Mouse (Mus musculus): ENCODE data around the gene Sobp. TPM values are rescaled to one million over a fixed set of nuclear protein-coding genes. Genes with fewer than 3 reads are reported as not detected.

The Sobp gene
- polyA plus RNA-seq, 1 experiment, result 0.30 TPM

- Histone ChIP-seq H3K4me3 (ENCODE audit: insufficient read depth, low read depth, low read length) (no peak overlapping the region), H3K4me1 (ENCODE audit: control insufficient read depth, insufficient read depth, low read length) (no peaks in the 10 kb centered on the region), H3K27me3 (replicated peaks; ENCODE audit: control insufficient read depth, insufficient read depth, low read length) (no peaks in the 10 kb centered on the region), H3K36me3 (ENCODE audit: control insufficient read depth, insufficient read depth, low read length) (no peaks in the 10 kb centered on the region), H3K27ac (ENCODE audit: insufficient read depth, low read depth, low read length) (no peak overlapping the region)
- 44% methylated on average over 12 of the region's 12 CpGs for WGBS
- no peak for DNase-seq
- TF ChIP-seq POLR2A (IDR thresholded peaks at IDR 0.05; ENCODE audit: low read depth, low read length), result no peak
- no peak for TF ChIP-seq CTCF (conservative IDR thresholded peaks at IDR 0.05; ENCODE audit: insufficient read depth, insufficient read length, low read depth, low read length)
Measured at GRCm38 (mm10) chr10:43162318-43162717, 12.0 kb downstream of the Sobp start.

GRCm38 (mm10) chr10:43159333-43159732 is 15.0 kb downstream of the Sobp start:
- Histone ChIP-seq H3K27me3 (replicated peaks; ENCODE audit: control insufficient read depth, insufficient read depth, low read length) (no peaks in the 10 kb centered on the region), H3K4me3 (ENCODE audit: insufficient read depth, low read depth, low read length) (no peak overlapping the region), H3K27ac (ENCODE audit: insufficient read depth, low read depth, low read length) (no peak overlapping the region), H3K4me1 (ENCODE audit: control insufficient read depth, insufficient read depth, low read length) (no peaks in the 10 kb centered on the region), H3K36me3 (ENCODE audit: control insufficient read depth, insufficient read depth, low read length) (no peaks in the 10 kb centered on the region)
- no peak for DNase-seq
- TF ChIP-seq CTCF (conservative IDR thresholded peaks at IDR 0.05; ENCODE audit: insufficient read depth, insufficient read length, low read depth, low read length), result no peak
- no peak for TF ChIP-seq POLR2A (IDR thresholded peaks at IDR 0.05; ENCODE audit: low read depth, low read length)
- WGBS, result 89% methylated on average over 5 of the region's 5 CpGs

- Histone ChIP-seq H3K27me3 (replicated peaks; ENCODE audit: control insufficient read depth, insufficient read depth, low read length) (no peaks in the 10 kb centered on the region), H3K4me1 (ENCODE audit: control insufficient read depth, insufficient read depth, low read length) (no peaks in the 10 kb centered on the region), H3K27ac (ENCODE audit: insufficient read depth, low read depth, low read length) (no peak overlapping the region), H3K4me3 (ENCODE audit: insufficient read depth, low read depth, low read length) (no peak overlapping the region), H3K36me3 (ENCODE audit: control insufficient read depth, insufficient read depth, low read length) (no peaks in the 10 kb centered on the region)
- no peak for DNase-seq
- 72% methylated on average over 5 of the region's 5 CpGs for WGBS
- no peak for TF ChIP-seq POLR2A (IDR thresholded peaks at IDR 0.05; ENCODE audit: low read depth, low read length)
- no peak for TF ChIP-seq CTCF (conservative IDR thresholded peaks at IDR 0.05; ENCODE audit: insufficient read depth, insufficient read length, low read depth, low read length)
Measured at GRCm38 (mm10) chr10:43158917-43159316, 15.4 kb downstream of the Sobp start.

- H3K27ac ChIP-seq (ENCODE audit: insufficient read depth, low read depth, low read length), result no peak overlapping the region
- H3K27me3 ChIP-seq (replicated peaks; ENCODE audit: control insufficient read depth, insufficient read depth, low read length), result no peaks in the 10 kb centered on the region
- no peaks in the 10 kb centered on the region for H3K36me3 ChIP-seq (ENCODE audit: control insufficient read depth, insufficient read depth, low read length)
- DNase-seq, result peak; percentile 59
- no peaks in the 10 kb centered on the region for H3K4me1 ChIP-seq (ENCODE audit: control insufficient read depth, insufficient read depth, low read length)
- WGBS, result 36% methylated on average over 12 of the region's 12 CpGs
- no peak overlapping the region for H3K4me3 ChIP-seq (ENCODE audit: insufficient read depth, low read depth, low read length)
- TF ChIP-seq CTCF (conservative IDR thresholded peaks at IDR 0.05; ENCODE audit: insufficient read depth, insufficient read length, low read depth, low read length) (no peak), POLR2A (IDR thresholded peaks at IDR 0.05; ENCODE audit: low read depth, low read length) (no peak)
Measured at GRCm38 (mm10) chr10:43155046-43155560, 19.2 kb downstream of the Sobp start.

GRCm38 (mm10) chr10:43152643-43153042 is 21.7 kb downstream of the Sobp start:
- no peaks in the 10 kb centered on the region for H3K4me1 ChIP-seq (ENCODE audit: control insufficient read depth, insufficient read depth, low read length)
- no peaks in the 10 kb centered on the region for H3K27me3 ChIP-seq (replicated peaks; ENCODE audit: control insufficient read depth, insufficient read depth, low read length)
- WGBS, result 79% methylated on average over 8 of the region's 8 CpGs
- no peak for TF ChIP-seq POLR2A (IDR thresholded peaks at IDR 0.05; ENCODE audit: low read depth, low read length)
- no peak for TF ChIP-seq CTCF (conservative IDR thresholded peaks at IDR 0.05; ENCODE audit: insufficient read depth, insufficient read length, low read depth, low read length)
- no peak overlapping the region for H3K27ac ChIP-seq (ENCODE audit: insufficient read depth, low read depth, low read length)
- H3K4me3 ChIP-seq (ENCODE audit: insufficient read depth, low read depth, low read length), result no peak overlapping the region
- no peak for DNase-seq
- H3K36me3 ChIP-seq (ENCODE audit: control insufficient read depth, insufficient read depth, low read length), result no peaks in the 10 kb centered on the region

GRCm38 (mm10) chr10:43148456-43148855 is 25.9 kb downstream of the Sobp start:
- DNase-seq, result no peak
- H3K36me3 ChIP-seq (ENCODE audit: control insufficient read depth, insufficient read depth, low read length), result no peaks in the 10 kb centered on the region
- no peak overlapping the region for H3K27ac ChIP-seq (ENCODE audit: insufficient read depth, low read depth, low read length)
- no peak for TF ChIP-seq CTCF (conservative IDR thresholded peaks at IDR 0.05; ENCODE audit: insufficient read depth, insufficient read length, low read depth, low read length)
- no peak for TF ChIP-seq POLR2A (IDR thresholded peaks at IDR 0.05; ENCODE audit: low read depth, low read length)
- H3K27me3 ChIP-seq (replicated peaks; ENCODE audit: control insufficient read depth, insufficient read depth, low read length), result no peaks in the 10 kb centered on the region
- no peaks in the 10 kb centered on the region for H3K4me1 ChIP-seq (ENCODE audit: control insufficient read depth, insufficient read depth, low read length)
- H3K4me3 ChIP-seq (ENCODE audit: insufficient read depth, low read depth, low read length), result no peak overlapping the region
- WGBS, result 78% methylated on average over 11 of the region's 11 CpGs

GRCm38 (mm10) chr10:43143173-43143572 is 31.2 kb downstream of the Sobp start:
- Histone ChIP-seq H3K4me3 (ENCODE audit: insufficient read depth, low read depth, low read length) (no peak overlapping the region), H3K36me3 (ENCODE audit: control insufficient read depth, insufficient read depth, low read length) (no peaks in the 10 kb centered on the region), H3K27me3 (replicated peaks; ENCODE audit: control insufficient read depth, insufficient read depth, low read length) (no peaks in the 10 kb centered on the region), H3K27ac (ENCODE audit: insufficient read depth, low read depth, low read length) (no peak overlapping the region), H3K4me1 (ENCODE audit: control insufficient read depth, insufficient read depth, low read length) (no peaks in the 10 kb centered on the region)
- no peak for DNase-seq
- WGBS, result 87% methylated on average over 9 of the region's 9 CpGs
- TF ChIP-seq CTCF (conservative IDR thresholded peaks at IDR 0.05; ENCODE audit: insufficient read depth, insufficient read length, low read depth, low read length) (no peak), POLR2A (IDR thresholded peaks at IDR 0.05; ENCODE audit: low read depth, low read length) (no peak)

Data from kidney, adult 2 months (tissue).